Mouse (Mus musculus) olfactory bulb, adult 2 months (tissue): Measurements from ENCODE around the gene Grip1. TPM values are rescaled to one million over a fixed set of nuclear protein-coding genes. Genes with fewer than 3 reads are reported as not detected.

Experiments used
- H3K27ac ChIP-seq: fragments of 200-500 bp; 2 replicates; pipeline ENCODE4 v1.5.1; 2012; ENCODE audit warnings: low read depth, low read length; ENCODE audit not compliant: insufficient read depth
- H3K4me1 ChIP-seq: fragments of 200-500 bp; 2 replicates; pipeline ENCODE4 v1.6.1; 2012; ENCODE audit warnings: low read length; ENCODE audit not compliant: control insufficient read depth, insufficient read depth
- H3K4me3 ChIP-seq: fragments of 200-500 bp; 2 replicates; pipeline ENCODE4 v1.5.1; 2012; ENCODE audit warnings: mild to moderate bottlenecking, low read depth, low read length, moderate library complexity; ENCODE audit not compliant: insufficient read depth
- CTCF ChIP-seq: fragments of 200-500 bp; IDR thresholded peaks from 2 replicates; pipeline ENCODE4 v1.5.1; 2012; ENCODE audit warnings: low read depth, mild to moderate bottlenecking, low read length, moderate library complexity; ENCODE audit not compliant: insufficient read depth
- POLR2A ChIP-seq: fragments of 200-500 bp; IDR thresholded peaks from 2 replicates; pipeline ENCODE4 v1.6.1; 2012; ENCODE audit warnings: mild to moderate bottlenecking, low read depth, low read length, moderate library complexity; ENCODE audit not compliant: insufficient read depth
- WGBS: fragments of 180-500 bp; shearing (Covaris S2); methylation state at CpG from one replicate; pipeline ENCODE4 v1.1.7; 2018; 5-methylcytosine and 5-hydroxymethylcytosine counted together
- polyA plus RNA-seq: library from polyadenylated mRNA; stranded (reverse); fragments of >200 nt; gene quantifications from 2 replicates; pipeline ENCODE4 v1.2.4, GENCODE M21; 2012; ENCODE audit warnings: low replicate concordance; ENCODE audit not compliant: missing spikeins, insufficient read depth, insufficient read length

Gene Grip1
- polyA plus RNA-seq, 1 experiment = not detected

GRCm38 (mm10) chr10:119979396-119979795 is 525.8 kb downstream of the Grip1 start:
- Histone ChIP-seq H3K4me3 (no peak overlapping the region), H3K4me1 (peaks cover 9% of the 10 kb centered on the region), H3K27ac (no peak overlapping the region)
- 43% methylated on average over 8 of the region's 8 CpGs for WGBS
- no peak for TF ChIP-seq CTCF
- no peak for TF ChIP-seq POLR2A

GRCm38 (mm10) chr10:119980032-119980431 is 526.4 kb downstream of the Grip1 start:
- H3K27ac ChIP-seq = no peak overlapping the region
- WGBS = 22% methylated on average over 11 of the region's 11 CpGs

GRCm38 (mm10) chr10:119984299-119984698 is 530.7 kb downstream of the Grip1 start:
- 92% methylated on average over 9 of the region's 9 CpGs for WGBS
- no peak for TF ChIP-seq POLR2A
- TF ChIP-seq CTCF = no peak

More at GRCm38 (mm10) chr10:119980032-119980431, 526.4 kb downstream of the Grip1 start:
- H3K4me3 ChIP-seq = no peak overlapping the region
- no peak for TF ChIP-seq CTCF
- no peak for TF ChIP-seq POLR2A
- peaks cover 9% of the 10 kb centered on the region for H3K4me1 ChIP-seq

DNA sequence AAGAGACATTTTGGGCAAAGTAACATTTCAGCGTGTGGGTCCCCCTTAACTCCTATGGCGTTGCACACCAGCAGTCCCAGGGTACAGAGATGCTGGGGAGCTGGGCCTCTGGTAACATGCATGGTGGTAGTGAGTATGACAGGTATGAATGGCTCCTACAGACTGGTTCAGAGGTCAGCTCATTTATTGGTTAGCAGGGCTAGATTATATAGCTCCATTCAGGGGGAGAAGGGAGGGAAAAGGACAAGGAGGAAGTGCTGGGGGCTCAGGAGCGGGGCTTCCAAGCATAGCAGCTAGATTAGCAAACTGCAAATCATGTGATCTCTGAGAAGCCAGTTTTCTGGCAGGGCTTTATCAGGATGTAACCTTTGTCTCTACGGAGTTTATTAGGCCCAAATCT is 544.8 kb downstream of the Grip1 start:
- no peak overlapping the region for H3K4me3 ChIP-seq
- 93% methylated on average over 4 of the region's 4 CpGs for WGBS
- no peaks in the 10 kb centered on the region for H3K4me1 ChIP-seq
- H3K27ac ChIP-seq = no peak overlapping the region
- TF ChIP-seq CTCF = no peak
- no peak for TF ChIP-seq POLR2A

More at GRCm38 (mm10) chr10:119984299-119984698, 530.7 kb downstream of the Grip1 start:
- H3K27ac ChIP-seq = no peak overlapping the region
- H3K4me1 ChIP-seq = peaks cover 9% of the 10 kb centered on the region
- no peak overlapping the region for H3K4me3 ChIP-seq

GRCm38 (mm10) chr10:120002149-120002548 is 548.5 kb downstream of the Grip1 start:
- Histone ChIP-seq H3K27ac (no peak overlapping the region), H3K4me3 (no peak overlapping the region), H3K4me1 (no peaks in the 10 kb centered on the region)
- 94% methylated on average over 4 of the region's 4 CpGs for WGBS
- TF ChIP-seq CTCF = no peak
- no peak for TF ChIP-seq POLR2A

DNA sequence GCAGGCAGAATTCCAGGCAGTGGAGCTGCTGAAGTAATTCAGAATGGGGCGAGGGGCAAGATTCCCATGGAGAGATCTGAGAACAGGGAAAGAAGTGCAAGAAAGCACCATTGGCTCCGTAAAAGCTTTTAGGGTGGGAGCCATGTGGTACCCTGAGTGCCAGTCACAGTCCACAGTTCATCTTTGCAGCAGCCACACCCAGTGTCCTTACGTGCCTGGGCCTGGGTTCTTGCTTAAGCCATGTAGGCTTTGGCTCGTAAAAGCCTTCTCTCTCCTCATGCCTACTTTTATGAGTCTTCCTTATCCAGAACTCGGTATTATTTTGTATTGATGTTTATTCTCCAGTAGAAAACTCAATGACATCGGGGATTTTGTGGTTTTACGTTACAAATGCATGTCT is 550.5 kb downstream of the Grip1 start:
- Histone ChIP-seq H3K4me1 (no peaks in the 10 kb centered on the region), H3K27ac (no peak overlapping the region), H3K4me3 (no peak overlapping the region)
- WGBS = 91% methylated on average over 7 of the region's 7 CpGs
- no peak for TF ChIP-seq POLR2A
- TF ChIP-seq CTCF = no peak

DNA sequence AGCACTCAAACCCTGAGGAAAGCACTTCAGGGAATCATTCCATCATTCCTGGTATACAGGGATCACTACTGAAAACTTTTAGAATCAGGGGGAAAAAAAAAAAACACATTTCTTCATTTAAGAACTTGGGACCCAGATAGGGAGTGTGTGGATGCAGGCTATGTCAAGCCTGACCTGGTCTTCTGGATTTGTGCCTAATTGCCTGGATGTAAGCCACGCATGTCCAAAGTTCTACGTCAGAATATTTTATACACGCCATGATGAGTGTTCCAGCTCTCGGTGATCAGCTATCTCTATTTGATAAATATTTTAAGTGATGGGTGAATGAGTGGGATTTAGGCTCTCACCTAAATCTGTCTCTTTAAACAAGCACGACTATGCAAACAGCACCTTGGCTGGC is 552.0 kb downstream of the Grip1 start:
- TF ChIP-seq POLR2A = no peak
- TF ChIP-seq CTCF = no peak
- Histone ChIP-seq H3K4me1 (no peaks in the 10 kb centered on the region), H3K27ac (no peak overlapping the region), H3K4me3 (no peak overlapping the region)
- WGBS = 80% methylated on average over 5 of the region's 5 CpGs

DNA sequence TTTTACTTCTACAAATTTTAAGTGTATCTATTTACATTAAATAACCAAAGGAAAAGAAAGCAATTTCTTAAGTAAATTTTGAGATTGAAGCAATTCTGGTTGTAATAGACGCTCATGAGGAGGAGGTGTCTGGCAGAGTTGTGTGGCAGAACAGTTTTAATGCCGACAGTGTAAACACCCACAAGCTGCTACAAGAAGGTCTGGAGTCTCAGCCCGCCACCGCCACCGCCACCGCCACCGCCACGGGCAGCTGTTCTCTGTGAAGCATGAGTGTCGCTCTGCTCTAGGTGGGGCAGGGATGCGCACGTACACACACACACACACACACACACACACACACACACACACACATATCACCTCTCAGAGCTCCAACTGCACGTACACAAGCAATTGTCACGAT is 558.7 kb downstream of the Grip1 start:
- no peak for TF ChIP-seq CTCF
- no peak for TF ChIP-seq POLR2A
- Histone ChIP-seq H3K27ac (no peak overlapping the region), H3K4me1 (no peaks in the 10 kb centered on the region), H3K4me3 (no peak overlapping the region)
- 57% methylated on average over 13 of the region's 13 CpGs for WGBS

DNA sequence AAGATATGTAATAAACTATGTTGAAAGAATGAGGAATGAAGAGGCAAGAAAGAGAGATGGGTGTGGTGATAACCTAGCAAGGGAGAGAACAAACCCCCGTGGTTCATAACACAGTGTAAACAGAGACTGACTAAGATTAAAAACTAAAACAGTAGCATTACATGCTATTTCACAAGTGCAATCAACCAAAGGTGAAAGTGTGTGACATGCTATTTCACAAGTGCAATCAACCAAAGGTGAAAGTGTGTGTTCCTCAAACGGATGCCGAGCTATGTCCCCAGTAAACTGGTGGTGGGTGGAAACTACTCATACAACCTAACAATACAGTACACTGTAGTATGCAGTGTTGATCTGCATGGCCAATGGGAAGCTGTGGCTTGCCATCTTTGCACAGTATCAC is 561.5 kb downstream of the Grip1 start:
- TF ChIP-seq POLR2A = no peak
- no peak for TF ChIP-seq CTCF
- Histone ChIP-seq H3K27ac (no peak overlapping the region), H3K4me3 (no peak overlapping the region), H3K4me1 (no peaks in the 10 kb centered on the region)
- 83% methylated on average over 3 of the region's 3 CpGs for WGBS

- H3K4me1 ChIP-seq = peaks cover 3% of the 10 kb centered on the region; the same call in 1 of the 2 replicates
- H3K4me3 ChIP-seq = no peak overlapping the region
- WGBS = 41% methylated on average over 10 of the region's 10 CpGs
- no peak for TF ChIP-seq POLR2A
- no peak for TF ChIP-seq CTCF
- H3K27ac ChIP-seq = no peak overlapping the region
Measured at GRCm38 (mm10) chr10:120026437-120026836, 572.8 kb downstream of the Grip1 start.
